Mouse (Mus musculus) thymus, adult 2 months (tissue): ENCODE measurements at regions not wholly inside any gene's neighbourhood (a gene's known extent, or its start where the extent isn't known, plus 50 kb on each side); places are given as distances from the start of the nearest gene placed in this dataset.

ENCODE experiments used
- DNase-seq: peaks from one replicate; pipeline ENCODE4 v3.0.0; 2021
- H3K27ac ChIP-seq: fragments of 200-500 bp; 2 replicates; pipeline ENCODE4 v1.5.1; 2012; ENCODE audit warnings: low read length, control low read depth; ENCODE audit not compliant: control insufficient read depth, insufficient read depth
- H3K27me3 ChIP-seq: fragments of 200-500 bp; 2 replicates; pipeline ENCODE4 v1.6.1; 2012; ENCODE audit warnings: mild to moderate bottlenecking, low read length, moderate library complexity, mixed read lengths; ENCODE audit not compliant: control insufficient read depth, insufficient read depth
- H3K36me3 ChIP-seq: fragments of 200-500 bp; 2 replicates; pipeline ENCODE4 v1.6.1; 2012; ENCODE audit warnings: mild to moderate bottlenecking, low read length, moderate library complexity; ENCODE audit not compliant: control insufficient read depth, insufficient read depth
- H3K4me1 ChIP-seq: fragments of 200-500 bp; replicated peaks from 2 replicates; pipeline ENCODE4 v1.6.1; 2012; ENCODE audit warnings: low read length; ENCODE audit not compliant: control insufficient read depth, insufficient read depth
- H3K4me3 ChIP-seq: fragments of 200-500 bp; 2 replicates; pipeline ENCODE4 v1.5.1; 2012; ENCODE audit warnings: mild to moderate bottlenecking, low read length, control low read depth, moderate library complexity; ENCODE audit not compliant: control insufficient read depth, insufficient read depth
- CTCF ChIP-seq: fragments of 200-500 bp; IDR thresholded peaks from 2 replicates; pipeline ENCODE4 v1.5.1; 2012; ENCODE audit warnings: mild to moderate bottlenecking, control low read depth, low read length, moderate library complexity, borderline replicate concordance; ENCODE audit not compliant: control insufficient read depth, poor library complexity, insufficient read depth; ENCODE audit errors: extremely low read depth
- POLR2A ChIP-seq: fragments of 200-500 bp; IDR thresholded peaks from 2 replicates; pipeline ENCODE4 v1.6.1; 2012; ENCODE audit warnings: mild to moderate bottlenecking, low read length, control low read depth, moderate library complexity; ENCODE audit not compliant: control insufficient read depth, poor library complexity, insufficient read depth; ENCODE audit errors: extremely low read depth
- WGBS: fragments of 180-500 bp; shearing (Covaris S2); methylation state at CpG from one replicate; pipeline ENCODE4 v1.1.7; 2018; 5-methylcytosine and 5-hydroxymethylcytosine counted together

DNA sequence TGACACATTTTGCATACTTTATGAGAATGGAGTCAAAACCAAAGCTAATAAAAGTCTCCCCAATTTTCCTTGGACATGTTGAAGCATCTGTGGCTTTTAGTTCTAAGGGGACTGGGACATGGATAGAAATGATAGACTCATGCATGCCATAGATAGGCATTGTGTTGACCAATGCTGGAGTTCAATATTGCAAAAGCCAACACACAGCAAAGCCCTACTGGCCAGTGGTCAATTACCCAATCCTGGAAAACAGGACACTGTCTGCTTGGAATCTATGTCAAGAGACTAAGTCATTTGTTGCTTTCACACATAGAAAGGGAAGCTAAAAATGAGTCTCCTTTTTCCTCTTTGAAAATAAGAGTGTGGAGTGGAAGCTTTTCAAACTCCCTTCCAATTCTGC lies 99.1 kb upstream of the Fam204a start:
- Histone ChIP-seq H3K36me3 (no peaks in the 10 kb centered on the region), H3K27ac (no peak overlapping the region), H3K4me3 (no peak overlapping the region), H3K4me1 (no peaks in the 10 kb centered on the region), H3K27me3 (no peaks in the 10 kb centered on the region)
- DNase-seq: no peak
- TF ChIP-seq CTCF (no peak), POLR2A (no peak)

GRCm38 (mm10) chr19:60325112-60325511 lies 98.6 kb upstream of the Fam204a start:
- 40% methylated on average over 5 of the region's 5 CpGs for WGBS
- Histone ChIP-seq H3K27me3 (no peaks in the 10 kb centered on the region), H3K36me3 (no peaks in the 10 kb centered on the region), H3K4me3 (no peak overlapping the region), H3K27ac (no peak overlapping the region), H3K4me1 (no peaks in the 10 kb centered on the region)
- DNase-seq: no peak
- no peak for TF ChIP-seq POLR2A
- TF ChIP-seq CTCF: no peak

DNA sequence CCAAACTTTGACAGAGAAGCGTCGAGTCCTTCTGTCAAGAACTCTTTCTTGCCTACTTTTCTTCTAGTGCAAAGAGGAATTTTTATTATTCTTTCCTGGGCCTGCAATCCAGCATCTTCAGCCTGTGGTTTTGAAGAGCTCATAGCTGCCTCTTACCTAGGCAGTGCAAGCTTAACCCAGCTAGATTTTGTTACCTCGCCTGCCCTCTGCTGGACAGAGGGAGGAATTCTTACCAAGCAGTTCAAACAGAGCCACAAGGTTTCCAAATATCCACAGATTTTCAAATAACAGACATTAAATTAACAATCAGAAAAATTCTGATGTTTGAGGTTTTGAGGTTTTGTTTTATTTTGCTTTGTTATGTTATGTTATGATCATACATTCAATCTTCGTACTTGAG lies 84.1 kb upstream of the Fam204a start:
- peak; percentile 49 for DNase-seq
- no peak overlapping the region for H3K4me3 ChIP-seq
- H3K4me1 ChIP-seq: no peaks in the 10 kb centered on the region
- H3K27ac ChIP-seq: no peak overlapping the region
- no peaks in the 10 kb centered on the region for H3K27me3 ChIP-seq
- no peaks in the 10 kb centered on the region for H3K36me3 ChIP-seq
- no peak for TF ChIP-seq POLR2A
- TF ChIP-seq CTCF: no peak
- WGBS: 25% methylated on average over 4 of the region's 4 CpGs

DNA sequence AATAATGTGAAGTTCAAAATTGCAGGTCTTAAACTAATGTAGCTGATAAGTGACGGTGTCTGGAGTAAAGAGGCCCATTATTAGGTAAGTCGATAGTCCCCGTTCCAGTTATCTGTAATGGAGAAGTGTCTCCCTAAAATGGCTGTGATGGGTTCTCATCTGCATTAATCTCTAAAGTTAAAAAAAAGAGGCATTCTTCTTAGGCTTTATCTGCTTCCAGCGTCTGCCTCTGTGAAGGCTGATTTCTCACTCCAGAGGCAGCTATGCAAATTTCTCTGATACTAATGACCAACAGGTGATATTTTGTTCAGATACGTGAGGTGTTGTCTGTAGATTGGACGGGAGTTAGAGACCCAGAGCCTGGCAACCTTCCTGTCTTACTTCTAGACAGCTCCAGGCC lies 75.9 kb upstream of the Fam204a start:
- 86% methylated on average over 6 of the region's 6 CpGs for WGBS

DNA sequence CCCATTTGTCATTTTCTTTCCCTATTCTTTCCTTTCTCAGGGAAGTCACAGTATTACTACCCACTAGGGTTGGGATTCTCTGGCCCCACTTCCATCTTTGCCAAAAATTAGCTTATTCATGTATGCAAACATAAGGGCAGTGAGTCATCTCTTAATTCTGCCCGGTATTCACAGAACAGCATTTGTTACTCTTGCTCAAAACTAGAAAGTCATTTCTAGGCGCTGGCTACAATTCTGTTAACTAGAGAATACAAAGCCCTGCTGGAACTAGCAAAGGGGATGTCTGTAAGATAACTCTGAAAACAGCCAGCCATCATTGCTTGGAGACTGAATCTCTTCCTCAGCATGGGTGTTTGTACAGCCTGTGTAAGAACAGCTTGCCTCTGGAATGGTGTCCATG lies 74.4 kb upstream of the Fam204a start:
- TF ChIP-seq CTCF (no peak), POLR2A (no peak)
- H3K27me3 ChIP-seq: no peaks in the 10 kb centered on the region
- DNase-seq: no peak
- no peaks in the 10 kb centered on the region for H3K36me3 ChIP-seq
- no peak overlapping the region for H3K4me3 ChIP-seq
- no peak overlapping the region for H3K27ac ChIP-seq
- H3K4me1 ChIP-seq: no peaks in the 10 kb centered on the region
- WGBS: 80% methylated on average over 2 of the region's 2 CpGs

More for the DNA sequence above, 75.9 kb upstream of the Fam204a start:
- Histone ChIP-seq H3K27me3 (no peaks in the 10 kb centered on the region), H3K4me1 (no peaks in the 10 kb centered on the region), H3K4me3 (no peak overlapping the region), H3K27ac (no peak overlapping the region), H3K36me3 (no peaks in the 10 kb centered on the region)
- TF ChIP-seq CTCF: no peak
- TF ChIP-seq POLR2A: no peak
- no peak for DNase-seq

DNA sequence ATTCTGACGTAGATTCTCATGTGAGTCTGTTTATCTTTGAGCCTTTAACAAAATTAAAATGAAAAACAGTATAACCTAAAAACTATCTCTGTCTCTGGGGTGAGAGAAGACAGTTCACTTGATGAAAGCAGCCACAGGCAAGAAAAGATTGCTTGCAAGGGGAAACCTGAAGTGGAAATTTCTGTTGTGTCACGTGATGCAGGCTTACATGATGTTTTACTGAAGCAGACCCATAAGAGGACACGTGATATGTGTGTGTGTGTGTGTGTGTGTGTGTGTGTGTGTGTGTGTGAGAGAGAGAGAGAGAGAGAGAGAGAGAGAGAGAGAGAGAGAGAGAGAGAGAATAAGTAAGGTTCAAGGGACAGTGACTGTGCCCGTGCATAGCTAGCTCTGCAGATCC lies 63.7 kb upstream of the Fam204a start:
- 82% methylated on average over 4 of the region's 4 CpGs for WGBS
- Histone ChIP-seq H3K36me3 (no peaks in the 10 kb centered on the region), H3K4me3 (no peak overlapping the region), H3K27ac (no peak overlapping the region), H3K4me1 (no peaks in the 10 kb centered on the region), H3K27me3 (no peaks in the 10 kb centered on the region)
- DNase-seq: no peak
- TF ChIP-seq CTCF: no peak
- TF ChIP-seq POLR2A: no peak

DNA sequence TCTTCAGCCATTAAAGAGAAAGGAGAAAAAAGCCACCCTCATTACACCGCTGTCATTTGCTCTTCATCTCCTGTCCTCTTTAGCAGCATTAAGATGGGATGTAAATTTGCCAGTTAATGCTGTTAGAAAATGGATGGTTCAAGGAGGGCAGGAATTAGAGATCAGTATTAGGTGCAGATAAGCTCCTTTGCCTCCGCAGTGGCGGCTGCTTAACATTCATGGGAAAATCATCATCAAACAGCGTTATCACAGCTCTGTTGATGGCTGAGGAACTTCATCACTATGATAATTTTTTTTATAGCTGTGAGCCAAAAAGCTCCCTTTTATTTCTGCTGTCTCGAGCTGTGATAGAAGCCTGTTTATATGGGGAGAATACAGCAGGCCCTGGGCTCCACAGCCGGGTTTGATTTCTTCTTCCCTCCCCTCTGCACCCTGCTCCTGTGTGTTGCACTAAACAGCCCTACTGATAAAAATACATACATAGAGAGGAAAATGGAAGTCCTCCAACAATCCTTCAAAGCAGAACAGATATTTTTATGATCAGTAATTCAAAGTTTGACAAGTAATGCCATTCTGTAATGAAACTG lies 60.4 kb upstream of the Fam204a start:
- H3K36me3 ChIP-seq: no peaks in the 10 kb centered on the region
- no peaks in the 10 kb centered on the region for H3K27me3 ChIP-seq
- H3K27ac ChIP-seq: no peak overlapping the region
- no peak overlapping the region for H3K4me3 ChIP-seq
- H3K4me1 ChIP-seq: no peaks in the 10 kb centered on the region
- WGBS: 62% methylated on average over 6 of the region's 6 CpGs
- no peak for TF ChIP-seq POLR2A
- TF ChIP-seq CTCF: no peak
- DNase-seq: no peak
